Mouse (Mus musculus) midbrain, postnatal 0 days (tissue): ENCODE measurements at regions not wholly inside any gene's neighbourhood (a gene's known extent, or its start where the extent isn't known, plus 50 kb on each side); places are given as distances from the start of the nearest gene placed in this dataset.
A peak's percentile ranks its signal among the peaks of the same experiment; 100 is the strongest.

Source experiments
- ATAC-seq: fragments of 200-750 bp; cut with Nextera tagmentation; 2 replicates; pipeline ENCODE4 v1.8.0; 2017; ENCODE audit warnings: moderate number of reproducible peaks, mild to moderate bottlenecking, moderate TSS enrichment, moderate library complexity; ENCODE audit not compliant: low FRiP score
- DNase-seq: peaks from one replicate; pipeline ENCODE4 v3.0.0-alpha.2; 2015; ENCODE audit warnings: low spot score
- H3K27ac ChIP-seq: fragments of 300-500 bp; sonication (generic); 2 replicates; pipeline ENCODE4 v1.5.1; 2014; ENCODE audit warnings: low read depth, mild to moderate bottlenecking, low read length, mixed read lengths
- H3K27me3 ChIP-seq: fragments of 300-500 bp; sonication (generic); 2 replicates; pipeline ENCODE4 v1.6.1; 2014; ENCODE audit warnings: low read length, control low read depth, mixed read lengths; ENCODE audit not compliant: insufficient read depth
- H3K36me3 ChIP-seq: fragments of 300-500 bp; sonication (generic); 2 replicates; pipeline ENCODE4 v1.6.1; 2014; ENCODE audit warnings: low read length, control low read depth, mixed read lengths; ENCODE audit not compliant: insufficient read depth
- H3K4me1 ChIP-seq: fragments of 300-500 bp; sonication (generic); 2 replicates; pipeline ENCODE4 v1.6.1; 2014; ENCODE audit warnings: mild to moderate bottlenecking, control low read depth, antibody characterized with exemption, low read length, mixed read lengths; ENCODE audit not compliant: insufficient read depth
- H3K4me2 ChIP-seq: fragments of 300-500 bp; sonication (generic); 2 replicates; pipeline ENCODE4 v1.6.1; 2014; ENCODE audit warnings: low read depth, mild to moderate bottlenecking, low read length, mixed read lengths; ENCODE audit not compliant: poor library complexity, severe bottlenecking
- H3K4me3 ChIP-seq: fragments of 300-500 bp; sonication (generic); 2 replicates; pipeline ENCODE4 v1.5.1; 2014; ENCODE audit warnings: low read depth, mild to moderate bottlenecking, low read length, moderate library complexity
- H3K9ac ChIP-seq: fragments of 300-500 bp; sonication (generic); replicated peaks from 2 replicates; pipeline ENCODE4 v1.6.1; 2014; ENCODE audit warnings: mild to moderate bottlenecking, low read length, moderate library complexity, mixed read lengths; ENCODE audit not compliant: poor library complexity, severe bottlenecking
- H3K9me3 ChIP-seq: fragments of 300-500 bp; sonication (generic); 2 replicates; pipeline ENCODE4 v1.6.1; 2016; ENCODE audit warnings: low read length, control low read depth
- CTCF ChIP-seq: IDR thresholded peaks from 2 replicates; pipeline ENCODE4 v1.5.1; 2016; ENCODE audit warnings: antibody characterized with exemption, mild to moderate bottlenecking
- WGBS: fragments of 180-500 bp; shearing (Covaris S2); extraction: QIAGEN DNeasy Blood & Tissue Kit; methylation state at CpG from one replicate; pipeline ENCODE4 v1.1.7; 2014; 5-methylcytosine and 5-hydroxymethylcytosine counted together

- DNase-seq, result peak; percentile 17
Measured at GRCm38 (mm10) chr8:30542196-30542595, 2886.3 kb upstream of the 5930422O12Rik start.

GRCm38 (mm10) chr8:30547820-30548219 lies 2880.7 kb upstream of the 5930422O12Rik start:
- no peak overlapping the region for H3K9ac ChIP-seq

More at GRCm38 (mm10) chr8:30542196-30542595, 2886.3 kb upstream of the 5930422O12Rik start:
- Histone ChIP-seq H3K27ac (no peak overlapping the region), H3K27me3 (no peaks in the 10 kb centered on the region), H3K36me3 (no peaks in the 10 kb centered on the region), H3K4me3 (no peak overlapping the region), H3K9ac (no peak overlapping the region), H3K9me3 (no peaks in the 10 kb centered on the region), H3K4me1 (no peaks in the 10 kb centered on the region), H3K4me2 (no peak overlapping the region)
- TF ChIP-seq CTCF, result no peak
- ATAC-seq, result 0 out of 2 replicates have a peak, but pooled peaks have one; percentile 23
- 86% methylated on average over 1 of the region's 1 CpGs for WGBS

GRCm38 (mm10) chr8:30551051-30551450 lies 2877.5 kb upstream of the 5930422O12Rik start:
- no peak overlapping the region for H3K4me3 ChIP-seq
- H3K9ac ChIP-seq, result no peak overlapping the region
- DNase-seq (peak; percentile 51), ATAC-seq (no peak)
- no peak for TF ChIP-seq CTCF
- H3K4me1 ChIP-seq, result no peaks in the 10 kb centered on the region
- H3K36me3 ChIP-seq, result no peaks in the 10 kb centered on the region
- no peaks in the 10 kb centered on the region for H3K27me3 ChIP-seq
- no peak overlapping the region for H3K4me2 ChIP-seq
- 48% methylated on average over 1 of the region's 1 CpGs for WGBS
- H3K9me3 ChIP-seq, result no peaks in the 10 kb centered on the region
- no peak overlapping the region for H3K27ac ChIP-seq

More at GRCm38 (mm10) chr8:30547820-30548219, 2880.7 kb upstream of the 5930422O12Rik start:
- Histone ChIP-seq H3K27me3 (no peaks in the 10 kb centered on the region), H3K36me3 (no peaks in the 10 kb centered on the region), H3K4me1 (no peaks in the 10 kb centered on the region), H3K9me3 (no peaks in the 10 kb centered on the region), H3K4me3 (no peak overlapping the region), H3K27ac (no peak overlapping the region), H3K4me2 (no peak overlapping the region)
- no peak for TF ChIP-seq CTCF
- ATAC-seq, result no peak
- DNase-seq, result peak; percentile 81
- WGBS, result 10% methylated on average over 2 of the region's 2 CpGs

GRCm38 (mm10) chr8:30557429-30557828 lies 2871.1 kb upstream of the 5930422O12Rik start:
- no peaks in the 10 kb centered on the region for H3K4me1 ChIP-seq
- H3K36me3 ChIP-seq, result no peaks in the 10 kb centered on the region
- peak; percentile 63 for TF ChIP-seq CTCF
- H3K27me3 ChIP-seq, result no peaks in the 10 kb centered on the region
- no peak overlapping the region for H3K4me2 ChIP-seq
- no peak for ATAC-seq
- H3K4me3 ChIP-seq, result no peak overlapping the region
- DNase-seq, result peak; percentile 30
- H3K9me3 ChIP-seq, result no peaks in the 10 kb centered on the region
- no peak overlapping the region for H3K9ac ChIP-seq
- H3K27ac ChIP-seq, result no peak overlapping the region

- no peak overlapping the region for H3K4me2 ChIP-seq
- no peak overlapping the region for H3K4me3 ChIP-seq
- H3K9me3 ChIP-seq, result no peaks in the 10 kb centered on the region
- no peaks in the 10 kb centered on the region for H3K27me3 ChIP-seq
- 73% methylated on average over 8 of the region's 8 CpGs for WGBS
- ATAC-seq (no peak), DNase-seq (no peak)
- no peak overlapping the region for H3K9ac ChIP-seq
- H3K4me1 ChIP-seq, result no peaks in the 10 kb centered on the region
- H3K27ac ChIP-seq, result no peak overlapping the region
- H3K36me3 ChIP-seq, result no peaks in the 10 kb centered on the region
- TF ChIP-seq CTCF, result no peak
Measured at GRCm38 (mm10) chr8:30561323-30562207, 2866.9 kb upstream of the 5930422O12Rik start.

- Histone ChIP-seq H3K4me1 (no peaks in the 10 kb centered on the region), H3K4me2 (no peak overlapping the region), H3K9me3 (no peaks in the 10 kb centered on the region), H3K4me3 (no peak overlapping the region), H3K27me3 (no peaks in the 10 kb centered on the region), H3K36me3 (no peaks in the 10 kb centered on the region), H3K27ac (no peak overlapping the region), H3K9ac (no peak overlapping the region)
- WGBS, result 74% methylated on average over 3 of the region's 3 CpGs
- ATAC-seq, result no peak
- no peak for DNase-seq
- TF ChIP-seq CTCF, result no peak
Measured at GRCm38 (mm10) chr8:30569799-30570198, 2858.7 kb upstream of the 5930422O12Rik start.
